Mouse (Mus musculus) heart, postnatal 0 days (tissue): ENCODE measurements at regions not wholly inside any gene's neighbourhood (a gene's known extent, or its start where the extent isn't known, plus 50 kb on each side); places are given as distances from the start of the nearest gene placed in this dataset.

ENCODE experiments used
- CTCF ChIP-seq: IDR thresholded peaks from 2 replicates; pipeline ENCODE4 v1.5.1; 2016; ENCODE audit warnings: antibody characterized with exemption, control low read depth, low read depth
- EP300 ChIP-seq: IDR thresholded peaks from 2 replicates; pipeline ENCODE4 v1.6.1; 2016; ENCODE audit warnings: antibody characterized with exemption, low read depth

- TF ChIP-seq EP300, result no peak
- no peak for TF ChIP-seq CTCF
Observed at GRCm38 (mm10) chr1:182687146-182687545, 61.8 kb downstream of the Ccdc185 start.
